Mouse (Mus musculus): ENCODE measurements around the gene Odf2. TPM values are rescaled to one million over a fixed set of nuclear protein-coding genes. Genes with fewer than 3 reads are reported as not detected.

Gene Odf2
- polyA plus RNA-seq, 2 experiments from 2014 or later, result 44.3 to 45.0 TPM

- no peak for ATAC-seq
Measured at GRCm38 (mm10) chr2:29940073-29940472, 51.1 kb downstream of the Odf2 start.

- ATAC-seq, result no peak
Measured at GRCm38 (mm10) chr2:29940826-29941225, 51.8 kb downstream of the Odf2 start.

- ATAC-seq, result no peak
Measured at GRCm38 (mm10) chr2:29944723-29945122, 55.7 kb downstream of the Odf2 start.

- ATAC-seq, result no peak
Measured at GRCm38 (mm10) chr2:29948896-29949295, 59.9 kb downstream of the Odf2 start.

GRCm38 (mm10) chr2:29961246-29961645, 72.2 kb downstream of the Odf2 start:
- no peak for ATAC-seq

GRCm38 (mm10) chr2:29964354-29965249, 75.6 kb downstream of the Odf2 start:
- no peak for ATAC-seq

GRCm38 (mm10) chr2:29965250-29965843, 76.3 kb downstream of the Odf2 start, which contains the start of gene Sptan1:
Sptan1 (plus strand) TSS chr2:29965560.
- ATAC-seq, result peak; percentile 86

GRCm38 (mm10) chr2:29965906-29966305, 76.9 kb downstream of the Odf2 start:
- no peak for ATAC-seq

GRCm38 (mm10) chr2:29966826-29967225, 77.8 kb downstream of the Odf2 start:
- no peak for ATAC-seq

GRCm38 (mm10) chr2:29967768-29968167, 78.7 kb downstream of the Odf2 start:
- no peak for ATAC-seq

- ATAC-seq, result no peak
Measured at GRCm38 (mm10) chr2:29968638-29969037, 79.6 kb downstream of the Odf2 start.

- no peak for ATAC-seq
Measured at GRCm38 (mm10) chr2:29971838-29972635, 83.0 kb downstream of the Odf2 start.

- no peak for ATAC-seq
Measured at GRCm38 (mm10) chr2:29973525-29973924, 84.5 kb downstream of the Odf2 start.

- ATAC-seq, result peak; percentile 40
Measured at GRCm38 (mm10) chr2:29977307-29977706, 88.3 kb downstream of the Odf2 start.

GRCm38 (mm10) chr2:29980661-29981060, 91.6 kb downstream of the Odf2 start:
- no peak for ATAC-seq

Other genes starting within 250 kb of the Odf2 start
- gene Gm13420, start 137.5 kb upstream of the Odf2 start, polyA plus RNA-seq (2017; shearing (Covaris generic)), result under 1 TPM in 1 of 2 experiments, not detected in 1; 0.30 TPM
- not detected for gene Gm13547, start 129.9 kb upstream of the Odf2 start, polyA plus RNA-seq (2017; shearing (Covaris generic))
- 10 to 100 TPM in 1 of 2 experiments, 1 to 10 TPM in 1; 5.8 to 10.5 TPM for gene Coq4, start 101.7 kb upstream of the Odf2 start, polyA plus RNA-seq (2017; shearing (Covaris generic))
- gene Trub2, start 100.7 kb upstream of the Odf2 start, polyA plus RNA-seq (2017; shearing (Covaris generic)), result 10 to 100 TPM; 21.7 to 30.0 TPM
- gene Slc27a4, start 86.6 kb upstream of the Odf2 start, polyA plus RNA-seq (2017; shearing (Covaris generic)), result 1 to 10 TPM; 1.3 to 1.5 TPM
- gene Urm1, start 69.1 kb upstream of the Odf2 start, polyA plus RNA-seq (2017; shearing (Covaris generic)), result 10 to 100 TPM; 25.1 to 25.7 TPM
- gene Cercam, start 20.1 kb upstream of the Odf2 start, polyA plus RNA-seq (2017; shearing (Covaris generic)), result 1 to 10 TPM; 1.2 to 1.4 TPM
- gene Gle1, start 46.2 kb downstream of the Odf2 start, polyA plus RNA-seq (2017; shearing (Covaris generic)), result 10 to 100 TPM; 42.4 to 52.7 TPM
- gene Sptan1, start 76.3 kb downstream of the Odf2 start, polyA plus RNA-seq (2017; shearing (Covaris generic)), result 10 to 100 TPM; 78.3 to 89.3 TPM
- gene Wdr34, start 159.7 kb downstream of the Odf2 start, polyA plus RNA-seq (2017; shearing (Covaris generic)), result 1 to 10 TPM in 1 of 2 experiments, under 1 TPM in 1; 0.87 to 1.4 TPM
- gene Set, start 168.2 kb downstream of the Odf2 start, polyA plus RNA-seq (2017; shearing (Covaris generic)), result 100 to 1,000 TPM; 369 to 379 TPM
- gene Pkn3, start 188.5 kb downstream of the Odf2 start, polyA plus RNA-seq (2017; shearing (Covaris generic)), result under 1 TPM in 1 of 2 experiments, not detected in 1; 0.41 TPM
- 10 to 100 TPM; 31.6 to 32.4 TPM for gene Zdhhc12, start 204.4 kb downstream of the Odf2 start, polyA plus RNA-seq (2017; shearing (Covaris generic))
- 10 to 100 TPM; 14.5 to 15.2 TPM for gene Zer1, start 235.4 kb downstream of the Odf2 start, polyA plus RNA-seq (2017; shearing (Covaris generic))
- 1 to 10 TPM; 6.8 to 6.9 TPM for gene Tbc1d13, start 244.5 kb downstream of the Odf2 start, polyA plus RNA-seq (2017; shearing (Covaris generic))